Mouse (Mus musculus) heart, embryonic 13.5 days (tissue): Measurements from ENCODE around the gene Hid1. TPM values are rescaled to one million over a fixed set of nuclear protein-coding genes. Genes with fewer than 3 reads are reported as not detected.
"Not testable (repeated sequence)": the region's sequence is repeated elsewhere in the genome, so short reads cannot be mapped to it uniquely, and the experiment has no call there.

Experiments used
- ATAC-seq: fragments of 200-750 bp; cut with Nextera tagmentation; 2 replicates; pipeline ENCODE4 v1.8.0; 2017; ENCODE audit warnings: moderate TSS enrichment; ENCODE audit not compliant: insufficient number of reproducible peaks, low FRiP score, low TSS enrichment; ENCODE audit errors: extremely low read depth
- H3K27ac ChIP-seq: fragments of 300-500 bp; sonication (generic); replicated peaks from 2 replicates; pipeline ENCODE4 v1.5.1; 2015; ENCODE audit warnings: moderate library complexity, mild to moderate bottlenecking, inconsistent platforms
- H3K27me3 ChIP-seq: fragments of 300-500 bp; sonication (generic); replicated peaks from 2 replicates; pipeline ENCODE4 v1.6.1; 2015; ENCODE audit warnings: mild to moderate bottlenecking, inconsistent platforms
- H3K36me3 ChIP-seq: fragments of 300-500 bp; sonication (generic); 2 replicates; pipeline ENCODE4 v1.6.1; 2015; ENCODE audit warnings: mild to moderate bottlenecking, inconsistent platforms
- H3K4me1 ChIP-seq: fragments of 300-500 bp; sonication (generic); 2 replicates; pipeline ENCODE4 v1.6.1; 2015; ENCODE audit warnings: inconsistent platforms
- H3K4me2 ChIP-seq: fragments of 300-500 bp; sonication (generic); 2 replicates; pipeline ENCODE4 v1.6.1; 2015; ENCODE audit warnings: inconsistent platforms, mild to moderate bottlenecking, moderate library complexity
- H3K4me3 ChIP-seq: fragments of 300-500 bp; sonication (generic); 2 replicates; pipeline ENCODE4 v1.5.1; 2015; ENCODE audit warnings: moderate library complexity, mild to moderate bottlenecking, inconsistent platforms
- H3K9ac ChIP-seq: fragments of 300-500 bp; sonication (generic); 2 replicates; pipeline ENCODE4 v1.6.1; 2015; ENCODE audit warnings: inconsistent platforms, mild to moderate bottlenecking, moderate library complexity
- H3K9me3 ChIP-seq: fragments of 300-500 bp; sonication (generic); 2 replicates; pipeline ENCODE4 v1.6.1; 2016; ENCODE audit warnings: inconsistent platforms
- WGBS: fragments of 180-500 bp; shearing (Covaris S2); methylation state at CpG from one replicate; pipeline ENCODE4 v1.1.7; 2015; ENCODE audit warnings: mixed read lengths; 5-methylcytosine and 5-hydroxymethylcytosine counted together
- polyA plus RNA-seq: library from polyadenylated mRNA; unstranded; fragments of >200 nt; fragmentation: Nextera tagmentation; extraction: Ambion mirVana; gene quantifications from 2 replicates; pipeline ENCODE4 v1.2.1, GENCODE M21; 2015

Gene Hid1
- polyA plus RNA-seq, 1 experiment from 2014 or later: 7.0 TPM

DNA sequence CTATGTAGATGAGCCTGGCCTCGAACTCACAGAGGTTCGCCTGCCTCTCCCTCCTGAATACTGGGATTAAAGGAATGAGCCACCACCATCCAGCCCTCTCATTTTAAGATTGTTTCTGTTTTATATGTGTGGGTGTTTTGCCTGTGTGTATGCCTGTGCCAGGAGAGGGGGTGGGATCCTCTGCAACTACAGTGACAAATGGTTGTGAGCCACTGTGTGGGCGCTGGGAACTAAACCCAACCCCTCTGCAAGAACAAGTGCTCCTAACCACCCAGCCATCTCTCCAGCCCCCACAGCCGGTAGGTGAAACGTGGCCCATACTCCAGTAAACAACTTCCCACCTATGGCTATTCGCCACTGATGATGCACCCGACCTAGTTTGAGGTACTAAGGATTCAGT is 23.8 kb upstream of the Hid1 start:
- no peak for ATAC-seq
- Histone ChIP-seq H3K4me1 (peaks cover 8% of the 10 kb centered on the region; the same call in 1 of the 2 replicates), H3K27me3 (peaks cover 13% of the 10 kb centered on the region; the same call in 1 of the 2 replicates), H3K36me3 (peaks cover 61% of the 10 kb centered on the region), H3K9ac (no peak overlapping the region), H3K4me2 (no peak overlapping the region), H3K4me3 (no peak overlapping the region), H3K27ac (no peak overlapping the region), H3K9me3 (no peaks in the 10 kb centered on the region)
- WGBS: 86% methylated on average over 7 of the region's 7 CpGs

DNA sequence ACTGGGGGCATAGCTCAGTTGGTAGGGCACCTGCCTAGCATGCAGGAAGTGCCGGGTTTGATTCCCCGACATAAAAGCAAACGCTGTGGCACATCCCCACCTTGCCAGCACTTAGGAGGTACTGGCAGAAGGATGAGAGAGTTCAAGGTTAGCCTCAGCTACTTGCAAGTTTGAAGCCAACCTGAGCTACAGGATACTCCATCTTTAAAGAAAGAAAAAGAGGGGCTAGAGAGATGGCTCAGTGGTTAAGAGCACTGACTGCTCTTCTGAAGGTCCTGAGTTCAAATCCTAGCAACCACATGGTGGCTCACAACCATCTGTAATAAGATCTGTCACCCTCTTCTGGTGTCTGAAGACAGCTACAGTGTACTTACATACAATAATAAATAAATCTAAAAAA is 19.3 kb upstream of the Hid1 start:
- not testable (repeated sequence) for H3K4me3 ChIP-seq, H3K9ac ChIP-seq, H3K27ac ChIP-seq, H3K9me3 ChIP-seq, ATAC-seq, H3K4me2 ChIP-seq
- Histone ChIP-seq H3K27me3 (peaks cover 28% of the 10 kb centered on the region), H3K4me1 (peaks cover 28% of the 10 kb centered on the region), H3K36me3 (peaks cover 18% of the 10 kb centered on the region)
- WGBS: 84% methylated on average over 3 of the region's 3 CpGs

DNA sequence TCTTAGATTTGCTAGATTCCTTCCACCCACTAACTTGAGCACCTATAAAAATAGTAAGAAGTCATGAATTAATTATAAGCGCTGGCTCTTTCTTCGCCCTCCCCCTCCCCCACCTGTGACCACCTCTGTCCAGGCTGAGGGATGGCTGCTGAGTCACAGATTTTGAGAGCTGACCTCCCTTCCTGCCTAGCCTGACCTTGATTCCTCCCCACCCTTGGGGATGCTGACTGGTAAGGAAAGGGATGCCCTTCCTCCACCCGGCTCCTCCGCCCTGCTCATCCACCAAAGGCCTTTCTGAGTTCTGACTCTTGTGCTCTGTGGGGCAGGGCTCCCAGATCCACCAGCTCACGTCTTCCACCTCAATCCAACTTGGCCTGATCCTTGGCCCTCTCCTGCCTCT is 17.0 kb upstream of the Hid1 start:
- Histone ChIP-seq H3K4me2 (peak overlapping the region; percentile 83), H3K27me3 (peaks cover 28% of the 10 kb centered on the region), H3K4me3 (no peak overlapping the region), H3K36me3 (no peaks in the 10 kb centered on the region), H3K9ac (peak overlapping the region; percentile 89), H3K9me3 (no peaks in the 10 kb centered on the region), H3K27ac (peak overlapping the region; percentile 50; the same call in 1 of the 2 replicates), H3K4me1 (peaks cover 33% of the 10 kb centered on the region)
- WGBS: 72% methylated on average over 5 of the region's 5 CpGs
- no peak for ATAC-seq

GRCm38 (mm10) chr11:115383701-115384474 is 16.3 kb upstream of the Hid1 start:
- Histone ChIP-seq H3K27me3 (peaks cover 28% of the 10 kb centered on the region), H3K36me3 (no peaks in the 10 kb centered on the region), H3K27ac (peak overlapping the region; percentile 50), H3K9me3 (no peaks in the 10 kb centered on the region), H3K4me3 (peak overlapping the region; percentile 72), H3K9ac (peak overlapping the region; percentile 89), H3K4me2 (peak overlapping the region; percentile 83), H3K4me1 (peaks cover 33% of the 10 kb centered on the region)
- no peak for ATAC-seq
- WGBS: 45% methylated on average over 16 of the region's 16 CpGs

DNA sequence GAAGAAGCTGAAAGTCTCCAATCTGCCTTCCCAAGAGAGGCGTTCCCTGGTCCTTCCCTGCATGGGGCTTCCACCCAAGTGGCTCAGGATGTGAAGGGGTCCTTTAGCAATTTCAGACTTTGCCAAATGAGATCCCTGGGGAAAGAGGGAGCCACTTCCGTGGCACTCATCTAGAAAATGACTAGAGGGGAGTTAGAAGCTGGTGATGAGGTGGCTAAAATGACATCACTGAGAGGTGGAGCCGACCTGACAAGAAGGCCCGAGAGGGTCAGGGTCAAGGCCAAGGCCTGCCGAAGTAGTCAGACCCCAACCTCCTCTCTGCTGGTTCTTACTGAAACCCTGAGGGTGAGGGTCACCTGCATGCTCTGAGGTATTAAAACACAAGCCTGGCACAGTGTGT is 15.3 kb upstream of the Hid1 start:
- H3K27me3 ChIP-seq: peaks cover 28% of the 10 kb centered on the region
- no peaks in the 10 kb centered on the region for H3K36me3 ChIP-seq
- WGBS: 23% methylated on average over 5 of the region's 5 CpGs
- peak overlapping the region; percentile 89 for H3K9ac ChIP-seq
- H3K4me3 ChIP-seq: peak overlapping the region; percentile 72
- no peak for ATAC-seq
- H3K4me2 ChIP-seq: peak overlapping the region; percentile 83
- H3K4me1 ChIP-seq: peaks cover 33% of the 10 kb centered on the region
- no peaks in the 10 kb centered on the region; the same call in 1 of the 2 replicates for H3K9me3 ChIP-seq
- 0 out of 2 replicates have a peak overlapping the region, but pooled peaks have one; percentile 50 for H3K27ac ChIP-seq

DNA sequence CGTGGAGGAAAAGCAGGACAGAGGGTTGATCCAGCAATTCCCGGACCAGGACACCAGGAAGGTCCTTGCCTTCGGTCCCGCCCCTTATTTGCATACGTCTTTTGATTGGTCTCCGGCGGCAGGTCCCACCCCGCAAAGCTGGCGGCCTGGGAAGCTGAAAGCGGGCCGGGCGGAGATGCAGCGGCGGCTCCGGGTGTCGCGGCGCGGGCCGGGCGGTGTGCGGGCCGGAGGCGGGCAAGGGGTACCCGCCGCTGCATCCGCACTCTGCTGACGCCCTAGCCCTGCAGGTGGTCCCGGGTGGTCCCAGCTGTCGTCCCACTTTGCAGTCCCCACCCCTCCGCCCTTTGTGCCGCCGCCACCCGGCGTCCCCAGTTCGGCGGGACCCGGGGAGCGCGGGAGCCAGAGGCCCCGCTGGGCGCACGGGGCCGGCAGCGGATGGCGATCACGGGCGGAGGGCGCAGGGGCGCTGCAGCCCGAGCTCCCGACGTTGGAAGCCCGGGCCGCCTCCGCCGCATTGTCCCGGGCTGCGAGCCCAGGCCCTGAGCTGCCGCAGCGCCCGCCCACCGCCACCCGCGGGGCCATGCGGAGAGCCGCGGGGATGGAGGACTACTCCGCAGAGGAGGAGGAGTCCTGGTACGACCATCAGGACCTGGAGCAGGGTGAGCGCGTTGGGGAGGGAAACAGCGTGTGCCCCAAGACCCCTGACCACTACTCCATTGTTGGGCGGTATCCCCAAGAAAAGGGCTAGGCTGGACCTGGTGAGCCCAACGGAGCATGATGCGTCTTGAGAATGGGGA is 14.4 kb upstream of the Hid1 start, which contains the start of gene Cdr2l:
Gene Cdr2l, plus strand, starts transcription at position 174 of the 797 bp plus-strand sequence.
- H3K27ac ChIP-seq: peak within 1 kb of the TSS; percentile 65
- H3K4me1 ChIP-seq: peaks cover 33% of the 10 kb centered on the region
- no peaks in the 10 kb centered on the region for H3K36me3 ChIP-seq
- H3K9me3 ChIP-seq: no peaks in the 10 kb centered on the region; the same call in 1 of the 2 replicates
- under 1% methylated on average over 76 of the region's 76 CpGs for WGBS
- peak within 1 kb of the TSS; percentile 89 for H3K9ac ChIP-seq
- H3K4me2 ChIP-seq: peak within 1 kb of the TSS; percentile 83
- peak within 1 kb of the TSS; percentile 72 for H3K4me3 ChIP-seq
- H3K27me3 ChIP-seq: peaks cover 31% of the 10 kb centered on the region
- ATAC-seq: peak; percentile 71; the same call in 1 of the 2 replicates

GRCm38 (mm10) chr11:115381276-115381675 is 13.7 kb upstream of the Hid1 start:
- WGBS: 13% methylated on average over 9 of the region's 9 CpGs
- Histone ChIP-seq H3K9ac (peak overlapping the region; percentile 63; the same call in 1 of the 2 replicates), H3K36me3 (no peaks in the 10 kb centered on the region), H3K27me3 (peaks cover 34% of the 10 kb centered on the region), H3K27ac (peak overlapping the region; percentile 29; the same call in 1 of the 2 replicates), H3K4me2 (peak overlapping the region; percentile 83), H3K4me3 (peak overlapping the region; percentile 72), H3K4me1 (peaks cover 33% of the 10 kb centered on the region), H3K9me3 (no peaks in the 10 kb centered on the region; the same call in 1 of the 2 replicates)
- ATAC-seq: no peak

DNA sequence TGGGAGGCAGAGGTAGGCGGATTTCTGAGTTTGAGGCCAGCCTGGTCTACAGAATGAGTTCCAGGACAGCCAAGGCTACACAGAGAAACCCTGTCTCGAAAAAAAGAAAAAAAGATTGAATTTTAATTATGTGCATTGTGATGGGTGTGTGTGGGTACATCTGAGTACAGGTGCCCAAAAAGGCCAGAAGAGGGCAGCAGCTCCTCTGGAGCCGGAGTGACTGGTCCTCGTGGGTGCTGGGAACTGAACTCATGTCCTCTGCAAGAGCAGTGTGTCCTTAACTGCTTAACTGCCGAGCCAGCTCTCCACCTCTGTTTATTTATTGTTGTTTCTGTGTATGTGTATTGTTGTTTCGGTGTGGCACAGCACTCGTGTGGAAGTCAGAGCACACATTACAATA is 10.3 kb upstream of the Hid1 start:
- H3K36me3 ChIP-seq: no peaks in the 10 kb centered on the region
- peaks cover 43% of the 10 kb centered on the region for H3K27me3 ChIP-seq
- 75% methylated on average over 7 of the region's 7 CpGs for WGBS
- no peaks in the 10 kb centered on the region; the same call in 1 of the 2 replicates for H3K9me3 ChIP-seq
- ATAC-seq: no peak
- H3K27ac ChIP-seq: no peak overlapping the region
- H3K4me1 ChIP-seq: peaks cover 27% of the 10 kb centered on the region
- H3K9ac ChIP-seq: no peak overlapping the region
- H3K4me2 ChIP-seq: no peak overlapping the region
- H3K4me3 ChIP-seq: no peak overlapping the region

DNA sequence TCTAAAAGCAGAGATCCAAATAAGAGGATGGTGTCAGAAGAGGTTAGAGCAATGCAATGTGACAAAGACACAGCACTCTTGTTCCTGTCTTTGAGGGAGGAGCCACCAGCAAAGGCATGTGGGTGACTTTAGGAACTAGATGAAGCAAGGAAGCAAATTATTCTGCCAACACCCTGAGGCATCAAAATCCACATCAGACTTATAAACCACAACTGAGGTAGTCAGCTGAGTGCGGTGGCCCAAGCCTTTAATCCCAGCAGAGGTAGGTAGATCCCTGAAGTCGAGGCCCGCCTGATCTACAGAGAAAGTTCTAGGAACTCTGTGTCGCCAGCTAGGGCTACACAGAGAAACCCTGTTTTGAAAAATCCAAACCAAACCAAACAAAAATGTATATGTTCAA is 9.7 kb upstream of the Hid1 start:
- Histone ChIP-seq H3K9ac (no peak overlapping the region), H3K4me1 (peaks cover 21% of the 10 kb centered on the region), H3K4me2 (no peak overlapping the region), H3K4me3 (no peak overlapping the region), H3K9me3 (no peaks in the 10 kb centered on the region; the same call in 1 of the 2 replicates), H3K27ac (no peak overlapping the region), H3K36me3 (no peaks in the 10 kb centered on the region), H3K27me3 (peaks cover 43% of the 10 kb centered on the region)
- no peak for ATAC-seq
- WGBS: 78% methylated on average over 4 of the region's 4 CpGs

- H3K9me3 ChIP-seq: no peaks in the 10 kb centered on the region; the same call in 1 of the 2 replicates
- no peak overlapping the region for H3K27ac ChIP-seq
- peaks cover 21% of the 10 kb centered on the region for H3K4me1 ChIP-seq
- H3K4me2 ChIP-seq: no peak overlapping the region
- 57% methylated on average over 7 of the region's 7 CpGs for WGBS
- H3K36me3 ChIP-seq: no peaks in the 10 kb centered on the region
- no peak overlapping the region for H3K9ac ChIP-seq
- peaks cover 48% of the 10 kb centered on the region for H3K27me3 ChIP-seq
- no peak overlapping the region for H3K4me3 ChIP-seq
- ATAC-seq: no peak
These were observed 9.2 kb upstream of the Hid1 start for GRCm38 (mm10) chr11:115376722-115377121.
